Mouse (Mus musculus) telencephalon, adult 2 months (tissue): ENCODE data around the gene Gsdma3.
"Not testable (repeated sequence)": the region's sequence is repeated elsewhere in the genome, so short reads cannot be mapped to it uniquely, and the experiment has no call there.

ENCODE experiments used
- DNase-seq: peaks from one replicate; pipeline ENCODE4 v3.0.0-alpha.2; 2011; ENCODE audit warnings: low read depth, low spot score

Gene Gsdma3

GRCm38 (mm10) chr11:98668984-98669383, 42.8 kb downstream of the Gsdma3 start:
- no peak for DNase-seq

GRCm38 (mm10) chr11:98671284-98671815, 45.2 kb downstream of the Gsdma3 start:
- no peak for DNase-seq

DNA sequence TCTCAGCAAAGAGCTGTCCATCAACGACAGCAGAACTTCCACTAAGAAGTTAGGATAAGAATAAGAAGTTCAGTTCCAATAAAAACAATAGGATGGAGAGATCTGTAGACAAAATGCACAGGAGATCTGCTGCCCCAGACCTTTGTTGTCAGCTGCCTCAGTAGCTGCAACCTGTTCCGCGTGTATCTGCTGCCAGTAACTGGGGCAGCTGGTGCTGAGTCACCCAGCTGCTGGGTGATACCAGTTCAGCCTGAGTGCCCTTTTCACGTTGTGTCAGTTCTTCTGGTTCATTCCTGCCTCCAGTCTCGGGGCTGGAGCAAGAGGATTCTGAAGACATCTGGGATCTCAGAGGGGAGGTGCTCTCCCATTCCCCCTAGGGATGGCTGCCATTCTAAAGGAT, 45.7 kb downstream of the Gsdma3 start:
- DNase-seq: no peak

DNA sequence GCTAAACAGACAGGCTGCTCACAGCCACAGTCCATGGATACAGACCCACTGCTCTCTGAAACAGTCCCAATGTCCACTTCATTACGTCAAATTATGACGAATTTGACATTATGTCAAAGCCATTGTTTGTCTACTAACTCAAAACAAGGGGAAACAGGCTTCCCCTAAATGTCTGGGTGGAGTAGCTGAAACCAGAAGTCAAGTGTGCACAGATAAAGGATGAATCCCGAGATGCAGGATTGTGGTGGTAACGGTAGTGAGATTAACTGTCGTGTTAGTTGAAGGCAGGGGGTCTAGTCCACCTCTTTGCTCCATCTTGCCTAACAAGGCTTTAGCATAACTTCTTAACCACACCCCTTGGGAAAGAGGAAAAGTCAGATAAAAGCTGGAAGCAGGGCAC, 46.3 kb downstream of the Gsdma3 start:
- no peak for DNase-seq

GRCm38 (mm10) chr11:98673136-98673535, 47.0 kb downstream of the Gsdma3 start:
- DNase-seq: not testable (repeated sequence)

GRCm38 (mm10) chr11:98675829-98676363, 49.7 kb downstream of the Gsdma3 start:
- no peak for DNase-seq

- DNase-seq: no peak
These were observed 53.9 kb downstream of the Gsdma3 start for GRCm38 (mm10) chr11:98680023-98680422.

GRCm38 (mm10) chr11:98680595-98680994, 54.4 kb downstream of the Gsdma3 start:
- DNase-seq: not testable (repeated sequence)

DNA sequence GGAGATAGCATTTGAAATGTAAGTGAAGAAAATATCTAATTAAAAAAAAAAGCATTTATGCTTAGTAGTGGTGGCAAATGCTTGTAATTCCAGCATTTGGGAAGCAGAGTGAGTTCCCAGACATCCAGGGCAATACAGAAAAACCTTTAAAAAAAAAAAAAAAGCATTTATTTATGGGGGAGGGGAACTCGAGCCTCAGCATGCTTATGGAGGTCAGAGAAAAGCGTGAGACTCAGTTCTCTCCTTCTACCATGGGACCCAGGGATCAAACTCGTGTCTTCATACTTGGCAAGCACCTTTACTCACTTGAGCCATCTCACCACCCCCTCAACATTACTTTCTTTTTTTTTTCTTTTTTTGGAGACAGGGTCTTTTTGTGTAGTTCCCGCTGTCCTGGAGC, 55.0 kb downstream of the Gsdma3 start:
- DNase-seq: no peak

DNA sequence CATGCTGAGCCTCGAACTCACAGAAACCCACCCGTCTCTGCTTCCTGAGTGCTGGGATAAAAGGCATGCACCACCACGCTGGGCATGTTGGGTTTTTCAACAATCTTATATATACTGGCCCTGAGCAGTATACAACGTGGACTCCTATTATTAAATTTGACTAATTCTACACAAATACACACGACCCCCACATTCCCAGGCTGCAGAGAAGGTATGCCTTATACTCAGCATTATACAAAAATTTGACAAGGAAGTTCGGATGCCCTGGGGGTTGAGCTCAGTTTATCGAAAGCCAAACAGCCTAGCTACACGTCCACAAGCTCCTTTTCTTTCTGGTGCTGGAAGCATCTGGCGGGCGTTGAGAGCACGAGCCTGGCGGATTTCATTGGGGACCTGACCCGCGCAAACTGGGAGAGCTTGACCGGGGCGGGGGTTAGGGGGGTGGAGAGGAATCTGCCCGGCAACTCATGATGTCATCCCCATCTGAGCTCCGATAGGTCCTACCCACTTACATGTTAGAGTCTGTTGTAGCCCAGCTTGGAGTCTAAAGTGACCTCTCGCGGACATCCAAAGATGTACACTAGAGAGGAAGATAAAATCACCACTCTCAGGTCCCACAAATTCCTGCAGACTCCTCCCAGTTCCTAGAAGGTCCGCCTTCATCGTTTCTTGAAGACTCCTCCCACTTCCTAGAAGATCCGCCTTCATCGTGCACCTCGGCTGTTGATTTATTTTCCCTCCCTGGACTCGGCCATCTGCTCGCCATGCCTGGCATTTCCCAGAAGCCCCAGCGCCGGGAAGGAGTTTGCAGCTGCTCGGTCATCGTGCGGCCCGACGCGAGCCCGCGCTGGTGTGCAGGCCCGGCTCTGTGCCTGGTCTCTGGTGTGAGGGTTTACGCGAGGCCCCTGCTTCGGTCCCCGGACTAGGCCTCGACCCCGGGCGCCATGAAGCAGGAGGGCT, 55.9 kb downstream of the Gsdma3 start, which contains the start of gene Psmd3:
TSS of gene Psmd3 (plus strand) at position 769 of the 960 bp plus-strand sequence.
- DNase-seq: peak; percentile 99

- no peak for DNase-seq
These were observed 56.7 kb downstream of the Gsdma3 start for GRCm38 (mm10) chr11:98682811-98683210.

GRCm38 (mm10) chr11:98685642-98686041, 59.5 kb downstream of the Gsdma3 start:
- no peak for DNase-seq

DNA sequence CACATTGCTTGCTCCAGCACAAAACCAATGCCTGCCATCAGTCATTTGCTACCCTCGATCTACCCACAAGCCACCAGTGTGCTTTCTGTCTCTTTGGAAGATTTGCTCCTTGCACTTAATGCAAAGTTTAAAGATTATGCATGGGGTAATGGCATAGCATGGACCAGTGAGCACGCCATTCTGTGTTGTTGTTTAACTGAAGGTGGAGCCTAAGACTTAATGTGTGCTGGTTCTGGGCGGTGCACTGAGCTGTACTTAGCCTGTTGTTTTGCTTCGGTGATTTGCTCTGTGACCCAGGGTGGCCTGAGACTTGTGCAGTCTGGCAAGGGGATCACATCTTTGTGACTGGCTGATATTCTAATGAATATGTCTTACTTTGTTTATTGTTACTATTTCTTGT, 60.8 kb downstream of the Gsdma3 start:
- DNase-seq: no peak
